Mouse (Mus musculus) adrenal gland, postnatal 36 days (tissue): ENCODE results near the gene Dtx2. TPM values are rescaled to one million over a fixed set of nuclear protein-coding genes. Genes with fewer than 3 reads are reported as not detected.

Experiments used
- DNase-seq, 2 experiments: peaks; one replicate each; pipeline ENCODE4 v3.0.0; 2021; ENCODE audit warnings: mixed read lengths in 1 of 2
- total RNA-seq, 2 experiments: library from RNA; stranded (reverse); gene quantifications; 2 replicates each; pipeline ENCODE4 v1.2.3; 2021

Dtx2 gene
- total RNA-seq, 2 experiments from 2014 or later = 13.3 to 17.1 TPM

GRCm38 (mm10) chr5:135974365-135974764, 20.2 kb upstream of the Dtx2 start, which contains the start of gene Ssc4d:
Ssc4d (minus strand) TSS chr5:135974531.
- no peak for DNase-seq

- DNase-seq = peak; percentile 54 to 61
These were observed 18.5 kb upstream of the Dtx2 start for GRCm38 (mm10) chr5:135975893-135976668.

- no peak for DNase-seq
These were observed 15.2 kb upstream of the Dtx2 start for GRCm38 (mm10) chr5:135979381-135979780.

- DNase-seq = no peak
These were observed 14.7 kb upstream of the Dtx2 start, which contains the start of gene Zp3 for GRCm38 (mm10) chr5:135979904-135980303. Zp3 (plus strand) TSS chr5:135980099.

GRCm38 (mm10) chr5:135982398-135982797, 12.2 kb upstream of the Dtx2 start:
- DNase-seq = peak; percentile 65 to 76

GRCm38 (mm10) chr5:135984546-135985044, 10.0 kb upstream of the Dtx2 start:
- DNase-seq = no peak

GRCm38 (mm10) chr5:135987248-135987647, 7.4 kb upstream of the Dtx2 start:
- peak in 1 of 2 experiments; percentile 28 for DNase-seq

GRCm38 (mm10) chr5:135990601-135991000, 4.0 kb upstream of the Dtx2 start:
- no peak for DNase-seq

- no peak for DNase-seq
These were observed 1.1 kb upstream of the Dtx2 start for GRCm38 (mm10) chr5:135993381-135993965.

GRCm38 (mm10) chr5:135994335-135994724, 270 bp upstream of the Dtx2 start:
- no peak for DNase-seq

- peak in 1 of 2 experiments; percentile 30 for DNase-seq
These were observed 1.6 kb downstream of the Dtx2 start for GRCm38 (mm10) chr5:135996162-135996561.

- no peak for DNase-seq
These were observed 6.6 kb downstream of the Dtx2 start for GRCm38 (mm10) chr5:136001222-136001621.

- no peak for DNase-seq
These were observed 7.7 kb downstream of the Dtx2 start for GRCm38 (mm10) chr5:136002325-136002724.

- DNase-seq = no peak
These were observed 8.2 kb downstream of the Dtx2 start for GRCm38 (mm10) chr5:136002751-136003151.

- DNase-seq = no peak
These were observed 9.9 kb downstream of the Dtx2 start for GRCm38 (mm10) chr5:136004537-136004936.

- peak; percentile 37 to 40 for DNase-seq
These were observed 13.1 kb downstream of the Dtx2 start for GRCm38 (mm10) chr5:136007745-136008144.

GRCm38 (mm10) chr5:136014877-136015276, 20.3 kb downstream of the Dtx2 start:
- peak in 1 of 2 experiments; percentile 47 for DNase-seq

- DNase-seq = peak in 1 of 2 experiments; percentile 23
These were observed 21.0 kb downstream of the Dtx2 start for GRCm38 (mm10) chr5:136015586-136015985.

GRCm38 (mm10) chr5:136016014-136016876, 21.6 kb downstream of the Dtx2 start:
- peak; percentile 70 to 79 for DNase-seq

GRCm38 (mm10) chr5:136017262-136017661, 22.7 kb downstream of the Dtx2 start:
- no peak for DNase-seq

- no peak for DNase-seq
These were observed 24.1 kb downstream of the Dtx2 start for GRCm38 (mm10) chr5:136018726-136019125.

GRCm38 (mm10) chr5:136019907-136020306, 25.3 kb downstream of the Dtx2 start:
- peak in 1 of 2 experiments; percentile 25 for DNase-seq
